Mouse (Mus musculus): ENCODE measurements around the gene Ltbp4.

DNA sequence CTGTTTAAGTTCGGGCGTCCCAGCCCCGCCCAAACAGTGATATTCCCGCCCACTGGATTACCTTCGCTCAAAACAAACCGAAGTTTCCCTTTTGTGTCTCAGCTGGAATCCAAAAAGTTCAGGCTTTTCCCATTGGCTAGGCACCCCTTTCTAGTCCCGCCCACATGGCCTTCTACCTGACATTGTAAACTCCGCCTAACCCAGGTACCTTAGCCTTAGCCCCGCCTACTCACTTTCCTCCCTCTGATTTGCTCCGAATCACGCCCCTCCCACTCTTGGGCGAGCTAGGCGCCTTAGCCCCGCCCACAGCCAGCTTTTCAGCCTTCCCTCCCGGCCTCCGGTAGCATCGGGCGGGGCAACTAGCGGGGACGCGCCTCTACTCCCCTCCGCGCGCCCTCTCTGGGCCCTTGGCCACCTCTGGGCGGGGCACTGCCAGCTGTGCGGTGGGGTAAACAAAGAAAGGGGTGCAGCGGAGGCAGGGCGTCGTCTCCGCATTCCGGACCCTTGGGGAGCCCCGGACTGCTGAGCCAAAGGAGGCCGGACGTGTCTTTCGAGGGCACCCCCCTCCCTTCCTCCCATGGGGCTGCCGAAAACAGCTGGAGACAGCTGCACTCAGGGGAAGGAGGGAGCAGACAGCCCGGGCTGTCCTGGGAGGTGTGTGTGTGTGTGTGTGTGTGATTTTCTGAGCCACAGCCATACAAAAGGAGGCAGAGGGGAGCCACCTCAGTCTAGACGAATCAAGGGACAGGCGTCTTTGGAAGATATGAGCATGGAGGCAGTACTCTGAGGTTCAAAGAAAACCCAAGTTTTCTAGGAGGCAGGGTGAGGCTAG is 6.6 kb downstream of the Ltbp4 start:
- TF ChIP-seq POLR2A (IDR thresholded peaks at IDR 0.05; ENCODE audit: low read depth, low read length) = no peak
- no peak for TF ChIP-seq CTCF (conservative IDR thresholded peaks at IDR 0.05; ENCODE audit: insufficient read depth, insufficient read length, low read depth, low read length)

Measured in kidney, adult 2 months (tissue).